Mouse (Mus musculus): ENCODE measurements around the gene Tprg.

Gene Tprg

DNA sequence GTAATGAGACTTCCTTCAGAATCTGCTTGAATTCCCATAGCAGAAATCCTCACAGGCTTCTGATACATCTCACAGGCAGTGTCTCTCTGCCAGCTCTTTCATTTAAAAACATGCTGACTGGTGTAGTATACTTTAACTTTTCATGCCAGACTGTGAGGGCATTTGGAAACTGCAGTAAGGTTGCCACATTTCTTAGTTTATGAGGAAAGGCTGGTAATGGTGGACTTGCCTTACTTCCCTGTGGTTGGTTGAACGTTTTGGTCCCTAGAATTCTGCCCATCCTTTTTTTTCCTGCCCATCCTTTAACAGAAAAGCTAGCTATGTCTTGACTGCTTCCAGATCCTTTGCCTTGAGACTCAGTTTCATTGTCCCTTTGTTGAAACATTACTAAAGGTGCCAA lies 138.8 kb downstream of the Tprg start:
- no peak for DNase-seq (ENCODE audit: low read depth, low spot score)

DNA sequence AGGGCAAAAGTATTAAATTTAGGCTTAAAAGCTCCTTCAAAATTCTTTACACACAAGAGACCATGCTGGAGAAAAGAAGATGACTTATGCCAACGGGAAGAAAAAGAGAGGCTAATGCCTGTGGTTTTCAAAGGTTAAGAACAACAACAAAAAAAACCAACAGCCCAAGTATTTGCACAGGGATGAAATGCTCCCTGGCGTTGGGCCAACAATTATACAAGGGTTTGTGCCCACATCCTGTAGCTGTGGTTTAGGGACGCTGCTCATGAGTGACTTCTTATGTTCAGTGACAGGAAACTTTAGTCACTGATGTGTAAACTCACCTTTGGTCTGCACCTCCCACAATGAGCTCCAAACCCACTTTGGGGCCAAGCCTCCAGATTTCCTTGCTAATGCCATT lies 139.6 kb downstream of the Tprg start:
- no peak for DNase-seq (ENCODE audit: low read depth, low spot score)

DNA sequence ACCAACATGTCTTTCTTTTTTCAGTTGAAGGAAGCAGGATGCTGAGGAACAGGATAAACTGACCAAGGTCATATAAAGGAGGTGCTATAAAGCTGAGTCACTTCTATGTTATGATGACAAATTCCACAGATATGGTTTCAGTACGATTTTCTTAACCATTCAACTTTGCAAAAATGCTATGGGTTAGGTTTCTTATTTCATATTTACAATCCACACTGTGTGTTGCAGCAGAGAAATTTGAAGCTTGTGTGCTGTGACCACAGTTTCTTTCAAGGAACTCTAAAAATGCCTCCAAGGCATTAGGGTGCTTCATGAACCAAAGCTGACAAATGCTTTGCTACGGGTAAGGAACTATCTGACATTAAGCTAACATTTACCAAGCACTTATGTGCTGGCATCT lies 153.4 kb downstream of the Tprg start:
- no peak for DNase-seq (ENCODE audit: low read depth, low spot score)

DNA sequence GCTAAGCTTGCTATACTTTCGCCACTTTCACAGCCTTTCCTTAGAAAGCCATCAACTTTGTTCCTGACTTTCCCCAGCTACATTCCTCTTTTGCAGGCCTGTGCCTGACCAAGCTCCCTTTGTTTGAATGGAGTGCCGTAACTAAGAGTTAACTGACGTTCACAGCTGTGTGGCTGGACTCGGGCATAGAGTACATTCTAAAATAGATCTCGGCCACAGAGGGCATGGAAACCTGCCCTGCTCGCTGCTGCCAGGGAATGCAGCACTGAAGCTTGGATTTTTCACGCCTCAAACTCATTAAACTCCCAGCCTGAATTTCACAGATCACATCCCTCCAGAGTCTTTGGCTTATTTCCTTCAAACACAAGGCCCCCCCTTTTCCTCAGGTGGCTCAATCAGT lies 159.0 kb downstream of the Tprg start:
- no peak for DNase-seq (ENCODE audit: low read depth, low spot score)

DNA sequence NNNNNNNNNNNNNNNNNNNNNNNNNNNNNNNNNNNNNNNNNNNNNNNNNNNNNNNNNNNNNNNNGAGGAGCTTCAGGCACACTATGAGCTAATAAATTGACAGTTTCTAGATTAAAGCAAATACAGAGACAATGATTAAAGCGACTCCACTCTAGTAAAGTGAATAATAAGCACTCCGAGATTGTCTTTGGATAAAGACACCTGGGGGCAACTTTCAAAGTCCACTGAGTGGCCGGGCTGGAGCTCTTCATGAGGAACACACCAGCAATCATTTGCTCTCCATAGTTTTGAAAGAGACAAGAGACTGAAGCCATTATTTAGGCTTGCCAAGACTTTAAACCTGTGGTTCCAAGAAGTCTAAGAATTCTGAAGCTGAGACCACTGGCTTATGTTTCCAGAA lies 164.9 kb downstream of the Tprg start:
- no peak for DNase-seq (ENCODE audit: low read depth, low spot score)

DNA sequence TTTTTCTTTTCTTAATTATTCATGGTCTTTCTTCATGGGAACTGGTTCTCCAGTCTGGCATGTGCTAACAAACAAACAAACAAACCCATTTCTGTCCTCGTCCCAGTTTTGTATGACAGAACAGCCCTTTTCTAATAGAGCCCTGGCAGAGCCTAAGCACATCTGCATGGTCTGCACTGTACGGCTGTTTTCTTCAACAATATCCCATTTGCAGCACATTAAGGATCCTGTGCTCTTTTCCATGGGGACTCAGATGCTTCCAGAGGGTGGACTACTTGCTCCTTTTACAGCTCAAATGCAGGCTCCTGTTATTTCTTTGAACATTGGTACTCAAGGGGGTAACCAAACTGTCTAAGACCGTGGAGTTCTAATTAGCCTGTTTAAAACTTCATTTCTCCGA lies 178.1 kb downstream of the Tprg start:
- DNase-seq (ENCODE audit: low read depth, low spot score) = no peak

GRCm38 (mm10) chr16:25465435-25466139 lies 179.0 kb downstream of the Tprg start:
- no peak for DNase-seq (ENCODE audit: low read depth, low spot score)

DNA sequence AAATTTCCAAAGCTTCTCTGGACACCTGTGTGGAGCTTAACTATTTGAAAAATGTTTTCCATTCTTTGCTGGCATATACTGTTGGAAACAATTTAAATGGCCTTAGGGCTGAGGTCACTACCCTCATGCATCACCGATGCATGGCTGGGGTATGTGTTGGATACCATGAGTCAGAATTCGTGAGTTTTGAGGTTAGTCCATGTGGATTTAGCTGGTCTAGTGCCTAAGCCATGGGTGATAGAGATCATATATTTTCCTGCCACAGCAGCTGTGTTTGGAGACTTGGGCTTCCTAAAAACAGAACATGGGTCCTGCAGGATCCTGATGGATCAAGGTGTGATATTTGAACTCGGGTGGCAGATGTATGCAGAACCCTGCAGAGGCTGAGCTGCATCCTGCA lies 181.4 kb downstream of the Tprg start:
- DNase-seq (ENCODE audit: low read depth, low spot score) = no peak

DNA sequence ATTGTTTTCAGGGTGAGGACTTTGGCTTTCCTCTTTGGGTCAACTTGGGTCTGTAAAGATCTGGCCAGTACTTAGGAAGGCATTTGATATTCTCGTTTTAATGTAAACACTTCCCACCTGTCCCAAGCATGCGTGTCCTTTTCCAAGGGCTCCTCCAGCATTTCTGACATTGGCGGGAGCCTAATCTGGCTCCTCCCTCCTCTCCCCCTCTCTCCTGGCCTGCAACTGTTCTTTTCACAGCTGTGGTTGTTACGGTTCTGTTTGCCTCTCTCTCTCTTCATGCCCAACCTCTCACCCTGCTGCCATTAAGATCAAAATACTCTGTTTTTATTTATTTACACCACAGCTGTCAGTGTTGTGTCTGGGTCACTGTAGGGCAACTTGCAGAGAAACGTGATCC lies 182.0 kb downstream of the Tprg start:
- no peak for DNase-seq (ENCODE audit: low read depth, low spot score)
